In genomic region chr14:103375523-103375922, GRCm38 (mm10) we compare ENCODE assay signal across 16 mouse cellular contexts.
"Had no signal": no experiment of that assay in that cellular context is flagged by ENCODE, and none has a peak within 500 bp of the region (broad histone marks: within the 10 kb centered on the region; RNA-seq: fewer than 3 reads in every experiment).

No protein-coding gene starts in this region.

- ATAC-seq: hindbrain, postnatal 0 days; intestine, embryonic 16.5 days; liver, embryonic 12.5 days had no signal

- DNase-seq: gastrocnemius, postnatal 14 days; gastrocnemius, postnatal 36 days; heart, adult 18-20 months; heart, postnatal 14 days; heart, postnatal 36 days; kidney, adult 11 months; kidney, adult 2 months; kidney, adult 9 months; kidney, postnatal 14 days; kidney, postnatal 36 days; layer of hippocampus, adult 9-11 months; layer of hippocampus, postnatal 36 days; left cerebral cortex, postnatal 4 days had no signal
